Mouse (Mus musculus) kidney, adult 2 months (tissue): ENCODE measurements around the gene Gm11549. TPM values are rescaled to one million over a fixed set of nuclear protein-coding genes. Genes with fewer than 3 reads are reported as not detected.
A peak's percentile ranks its signal among the peaks of the same experiment; 100 is the strongest.

Source experiments
- DNase-seq: peaks from one replicate; pipeline ENCODE4 v3.0.0; 2021
- H3K27ac ChIP-seq: fragments of 200-500 bp; 2 replicates; pipeline ENCODE4 v1.5.1; 2012; ENCODE audit warnings: low read depth, low read length, control low read depth, inconsistent platforms; ENCODE audit not compliant: insufficient read depth
- H3K27me3 ChIP-seq: fragments of 200-500 bp; replicated peaks from 2 replicates; pipeline ENCODE4 v1.6.1; 2012; ENCODE audit warnings: mild to moderate bottlenecking, moderate library complexity, low read length, inconsistent platforms; ENCODE audit not compliant: control insufficient read depth, insufficient read depth
- H3K36me3 ChIP-seq: fragments of 200-500 bp; 2 replicates; pipeline ENCODE4 v1.6.1; 2012; ENCODE audit warnings: mild to moderate bottlenecking, moderate library complexity, low read length, inconsistent platforms; ENCODE audit not compliant: control insufficient read depth, insufficient read depth
- H3K4me1 ChIP-seq: fragments of 200-500 bp; 2 replicates; pipeline ENCODE4 v1.6.1; 2011; ENCODE audit warnings: low read length; ENCODE audit not compliant: control insufficient read depth, insufficient read depth
- H3K4me3 ChIP-seq: fragments of 200-500 bp; 2 replicates; pipeline ENCODE4 v1.5.1; 2011; ENCODE audit warnings: mild to moderate bottlenecking, low read depth, low read length, control low read depth; ENCODE audit not compliant: insufficient read depth
- CTCF ChIP-seq: fragments of 200-500 bp; conservative IDR thresholded peaks from 2 replicates; pipeline ENCODE4 v1.5.1; 2011; ENCODE audit warnings: low read depth, mild to moderate bottlenecking, control low read depth, low read length, moderate library complexity, mixed read lengths; ENCODE audit not compliant: insufficient read depth, insufficient read length
- POLR2A ChIP-seq: fragments of 200-500 bp; IDR thresholded peaks from one replicate; pipeline ENCODE4 v1.6.1; 2011; ENCODE audit warnings: low read depth, low read length, control low read depth
- WGBS: fragments of 180-500 bp; shearing (Covaris S2); methylation state at CpG from one replicate; pipeline ENCODE4 v1.1.7; 2018; 5-methylcytosine and 5-hydroxymethylcytosine counted together
- polyA plus RNA-seq: library from polyadenylated mRNA; depleted of rRNA; stranded (reverse); fragments of >200 nt; gene quantifications from 2 replicates; pipeline ENCODE4 v1.2.3, GENCODE M21; 2012

Gene Gm11549
- polyA plus RNA-seq, 1 experiment: not detected

DNA sequence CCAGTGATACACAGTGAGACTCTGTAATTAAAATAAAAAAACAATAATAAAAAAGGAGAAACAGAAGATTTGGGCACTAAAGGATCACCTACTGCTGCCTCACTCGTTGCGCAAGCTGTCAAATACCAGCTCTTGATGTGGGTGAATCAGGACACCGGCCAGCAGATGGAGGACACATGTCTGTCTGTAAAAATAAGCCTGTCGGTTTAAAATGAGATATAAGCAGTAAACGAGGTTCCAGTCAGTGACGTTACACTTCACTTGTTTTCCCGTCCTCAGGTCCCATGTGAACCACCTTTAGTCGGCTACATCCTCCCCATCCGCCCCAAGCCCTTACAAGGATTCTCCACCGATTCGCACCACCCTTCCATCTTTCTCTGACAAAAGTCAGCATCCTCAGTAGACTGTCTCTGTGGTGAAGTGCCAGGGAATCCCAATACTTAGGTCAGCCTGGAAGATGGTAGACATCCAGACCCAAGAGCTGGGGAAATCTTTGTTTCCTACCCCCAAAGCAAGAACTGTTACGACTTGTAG, 30.3 kb upstream of the Gm11549 start:
- Histone ChIP-seq H3K36me3 (peaks cover 8% of the 10 kb centered on the region), H3K27ac (no peak overlapping the region), H3K27me3 (no peaks in the 10 kb centered on the region), H3K4me3 (peak overlapping the region; percentile 87), H3K4me1 (no peaks in the 10 kb centered on the region)
- no peak for DNase-seq
- no peak for TF ChIP-seq CTCF
- no peak for TF ChIP-seq POLR2A
- 10% methylated on average over 12 of the region's 12 CpGs for WGBS

DNA sequence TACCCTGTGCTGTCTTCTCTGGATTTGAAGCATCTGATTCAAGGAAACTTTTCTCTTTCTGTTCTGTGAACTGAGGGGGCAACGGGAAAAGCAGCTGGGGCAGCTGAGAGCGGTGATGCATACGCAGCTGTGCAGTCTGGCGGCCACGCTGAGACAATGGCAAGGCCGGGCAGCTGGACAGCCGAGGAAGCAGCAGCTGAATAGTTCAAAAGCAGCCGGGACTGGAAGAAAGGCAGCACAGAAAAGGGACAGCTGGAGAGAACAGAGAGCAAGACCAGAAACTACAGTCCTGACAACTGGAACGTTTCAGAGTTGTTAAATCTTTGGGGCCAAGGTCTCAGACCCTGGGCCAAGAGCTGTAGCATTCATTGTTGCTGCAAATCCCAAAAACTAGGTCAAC, 29.7 kb upstream of the Gm11549 start:
- no peak overlapping the region for H3K4me3 ChIP-seq
- no peak for TF ChIP-seq POLR2A
- TF ChIP-seq CTCF: no peak

DNA sequence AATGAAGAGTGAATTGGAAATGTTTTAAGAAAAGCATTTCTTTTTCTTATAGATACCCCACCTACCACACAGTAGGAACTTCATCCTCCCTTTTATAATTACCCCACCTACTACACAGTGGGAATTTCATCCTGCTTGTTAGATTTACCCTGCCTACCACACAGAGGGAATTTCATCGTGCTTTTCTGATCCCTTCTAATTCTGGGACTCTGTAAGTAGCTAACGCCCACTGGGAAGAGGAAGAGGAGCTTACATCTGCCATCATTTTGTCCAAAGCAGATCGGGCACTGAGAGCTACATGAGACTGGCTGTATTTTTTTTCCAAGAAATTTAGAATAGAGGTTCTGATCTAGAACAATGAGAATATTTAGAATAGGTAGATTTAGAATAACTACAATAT, 23.3 kb upstream of the Gm11549 start:
- 79% methylated on average over 3 of the region's 3 CpGs for WGBS
- H3K4me3 ChIP-seq: no peak overlapping the region
- DNase-seq: no peak
- TF ChIP-seq CTCF (no peak), POLR2A (no peak)
- H3K27ac ChIP-seq: no peak overlapping the region
- no peaks in the 10 kb centered on the region for H3K36me3 ChIP-seq
- H3K27me3 ChIP-seq: no peaks in the 10 kb centered on the region
- H3K4me1 ChIP-seq: no peaks in the 10 kb centered on the region

More for the DNA sequence above, 29.7 kb upstream of the Gm11549 start:
- 20% methylated on average over 9 of the region's 9 CpGs for WGBS
- Histone ChIP-seq H3K27ac (no peak overlapping the region), H3K36me3 (peaks cover 8% of the 10 kb centered on the region), H3K4me1 (no peaks in the 10 kb centered on the region), H3K27me3 (no peaks in the 10 kb centered on the region)
- DNase-seq: no peak

DNA sequence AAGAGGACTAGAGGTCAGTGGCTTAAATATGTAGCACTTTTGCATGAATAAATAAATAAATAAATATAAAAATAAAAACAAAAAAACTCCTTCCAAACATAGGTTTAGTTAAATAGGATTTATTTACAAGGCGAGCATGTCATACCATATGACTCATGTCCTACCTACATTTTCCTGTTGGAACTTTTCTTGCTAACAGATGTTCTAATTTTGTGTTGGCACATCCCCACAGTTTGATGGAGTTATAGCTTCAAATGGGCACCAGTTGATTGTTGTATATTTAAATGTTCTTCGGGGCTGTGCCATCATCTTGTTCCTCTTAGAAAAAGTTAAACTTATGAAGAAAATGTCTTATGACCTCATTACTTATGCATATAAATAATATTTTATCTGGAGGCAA, 19.8 kb upstream of the Gm11549 start:
- H3K36me3 ChIP-seq: no peaks in the 10 kb centered on the region
- no peaks in the 10 kb centered on the region for H3K4me1 ChIP-seq
- DNase-seq: no peak
- H3K4me3 ChIP-seq: no peak overlapping the region
- H3K27ac ChIP-seq: no peak overlapping the region
- TF ChIP-seq CTCF: no peak
- no peak for TF ChIP-seq POLR2A
- 92% methylated on average over 2 of the region's 2 CpGs for WGBS
- no peaks in the 10 kb centered on the region for H3K27me3 ChIP-seq

DNA sequence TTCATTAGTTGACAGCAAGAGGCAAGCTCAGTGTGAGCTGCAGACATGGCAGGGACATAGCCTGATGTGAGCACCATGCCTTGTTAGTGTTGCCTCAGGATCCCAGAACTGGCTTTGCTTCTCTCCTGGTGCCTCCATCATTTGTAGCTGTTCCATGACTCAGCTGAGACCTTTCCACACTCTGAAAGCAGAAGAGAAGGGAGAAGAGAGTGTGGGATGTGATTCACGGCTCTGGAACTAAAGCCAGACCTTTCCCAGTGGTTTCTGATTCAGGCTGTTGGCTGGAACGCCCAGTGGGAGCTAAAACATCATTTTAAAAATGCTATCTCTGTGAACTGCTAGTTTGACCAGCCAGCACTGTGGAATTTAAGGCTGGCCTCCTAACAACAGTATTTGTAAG, 19.1 kb upstream of the Gm11549 start:
- DNase-seq: no peak
- H3K4me1 ChIP-seq: no peaks in the 10 kb centered on the region
- no peak overlapping the region for H3K4me3 ChIP-seq
- H3K36me3 ChIP-seq: no peaks in the 10 kb centered on the region
- no peak overlapping the region for H3K27ac ChIP-seq
- WGBS: 51% methylated on average over 2 of the region's 2 CpGs
- H3K27me3 ChIP-seq: no peaks in the 10 kb centered on the region
- TF ChIP-seq POLR2A (no peak), CTCF (no peak)

DNA sequence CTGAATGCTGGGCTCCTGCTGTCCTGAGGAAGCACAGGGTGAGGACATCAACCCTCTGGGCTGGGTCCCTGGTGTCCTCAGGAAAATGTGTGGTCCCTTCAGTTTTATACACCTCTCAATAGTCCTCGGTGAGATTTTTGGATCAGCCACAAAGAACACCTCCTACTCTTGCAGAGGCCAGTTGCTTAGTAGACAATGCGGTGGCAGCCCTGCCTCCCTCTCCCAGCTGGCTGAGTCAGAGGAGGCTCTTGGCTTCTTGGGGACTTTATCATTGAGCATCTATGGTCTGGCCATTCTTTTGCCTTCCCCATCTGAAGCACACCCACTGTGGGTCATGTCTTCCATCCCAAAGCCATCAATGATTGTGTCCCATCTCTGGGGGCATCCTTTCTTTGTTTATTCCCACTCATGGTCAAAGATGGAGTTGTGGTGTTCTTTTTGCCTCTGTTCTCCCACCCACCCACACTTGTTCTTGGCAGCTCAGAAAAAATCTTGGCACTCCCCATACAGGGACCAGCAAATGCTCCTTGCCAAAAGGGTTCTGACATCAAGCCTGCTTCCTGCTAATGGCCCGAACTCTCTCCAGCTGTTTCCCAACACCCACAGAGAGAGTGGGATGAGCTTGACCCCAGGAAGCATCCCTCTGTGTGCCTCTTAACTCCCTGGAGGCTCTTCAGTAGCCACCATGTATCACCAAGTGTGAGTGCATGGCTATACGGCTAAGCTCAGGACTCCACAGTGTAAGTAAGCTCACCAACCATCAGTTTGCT, 16.3 kb upstream of the Gm11549 start:
- 74% methylated on average over 4 of the region's 4 CpGs for WGBS
- Histone ChIP-seq H3K27ac (no peak overlapping the region), H3K36me3 (no peaks in the 10 kb centered on the region), H3K4me1 (peaks cover 2% of the 10 kb centered on the region; the same call in 1 of the 2 replicates), H3K4me3 (no peak overlapping the region), H3K27me3 (no peaks in the 10 kb centered on the region)
- no peak for TF ChIP-seq POLR2A
- TF ChIP-seq CTCF: no peak
- DNase-seq: no peak

DNA sequence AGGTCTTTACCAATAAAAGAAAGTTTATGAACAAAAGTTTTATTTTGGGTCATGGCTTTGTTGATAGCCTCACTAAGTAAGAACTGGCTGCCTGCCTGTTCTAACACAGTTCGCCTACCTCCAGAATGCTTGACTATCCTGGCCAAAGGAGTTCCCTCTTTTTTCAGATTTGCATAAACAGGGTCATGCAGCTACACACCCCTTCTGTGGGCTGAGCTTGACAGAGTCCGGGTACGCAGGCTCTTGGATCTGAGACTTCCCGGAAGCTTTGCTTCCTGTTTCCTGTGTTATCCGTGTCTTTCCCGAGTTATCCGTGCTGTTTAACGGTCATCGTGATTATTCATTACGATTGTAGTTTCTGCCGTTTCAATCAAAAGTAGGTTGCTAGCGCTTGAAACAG, 14.4 kb upstream of the Gm11549 start:
- Histone ChIP-seq H3K27ac (no peak overlapping the region), H3K27me3 (no peaks in the 10 kb centered on the region), H3K4me3 (no peak overlapping the region), H3K4me1 (peaks cover 4% of the 10 kb centered on the region; the same call in 1 of the 2 replicates), H3K36me3 (no peaks in the 10 kb centered on the region)
- no peak for DNase-seq
- TF ChIP-seq POLR2A (no peak), CTCF (no peak)
- 73% methylated on average over 12 of the region's 12 CpGs for WGBS
